Mouse (Mus musculus) midbrain, embryonic 13.5 days (tissue): ENCODE measurements around the gene Zic4. TPM values are rescaled to one million over a fixed set of nuclear protein-coding genes. Genes with fewer than 3 reads are reported as not detected.

Experiments used
- polyA plus RNA-seq: library from polyadenylated mRNA; unstranded; fragments of >200 nt; fragmentation: Nextera tagmentation; extraction: Ambion mirVana; gene quantifications from 2 replicates; pipeline ENCODE4 v1.2.1, GENCODE M21; 2015

Zic4 gene
- polyA plus RNA-seq, 1 experiment from 2014 or later, result 53.2 TPM

Other genes with a start within 250 kb of the Zic4 start
- 14.8 and 16.4 TPM in 2 replicates for gene Zic1, start 3.4 kb downstream of the Zic4 start, polyA plus RNA-seq